Mouse (Mus musculus): Measurements from ENCODE around the gene Pmp22.

Gene Pmp22

GRCm38 (mm10) chr11:63127513-63127912, 1.3 kb upstream of the Pmp22 start:
- no peak for DNase-seq (ENCODE audit: low spot score in 2 of 2)

- no peak for DNase-seq (ENCODE audit: low spot score in 2 of 2)
Observed at GRCm38 (mm10) chr11:63129375-63129774, 593 bp downstream of the Pmp22 start.

GRCm38 (mm10) chr11:63129840-63130239, 1.1 kb downstream of the Pmp22 start:
- no peak for DNase-seq (ENCODE audit: low spot score in 2 of 2)

GRCm38 (mm10) chr11:63130497-63130896, 1.7 kb downstream of the Pmp22 start:
- DNase-seq (ENCODE audit: low spot score in 2 of 2) = no peak

- DNase-seq (ENCODE audit: low spot score in 2 of 2) = no peak
Observed at GRCm38 (mm10) chr11:63131001-63131692, 2.4 kb downstream of the Pmp22 start.

GRCm38 (mm10) chr11:63131693-63132040, 2.9 kb downstream of the Pmp22 start:
- DNase-seq (ENCODE audit: low spot score in 2 of 2) = no peak

GRCm38 (mm10) chr11:63132151-63132500, 3.3 kb downstream of the Pmp22 start:
- DNase-seq (ENCODE audit: low spot score in 2 of 2) = no peak

- DNase-seq (ENCODE audit: low spot score in 2 of 2) = peak in 1 of 2 experiments; percentile 60
Observed at GRCm38 (mm10) chr11:63132501-63133435, 4.0 kb downstream of the Pmp22 start.

GRCm38 (mm10) chr11:63134021-63134420, 5.2 kb downstream of the Pmp22 start:
- DNase-seq (ENCODE audit: low spot score in 2 of 2) = no peak

GRCm38 (mm10) chr11:63134742-63135482, 6.1 kb downstream of the Pmp22 start:
- DNase-seq (ENCODE audit: low spot score in 2 of 2) = no peak

GRCm38 (mm10) chr11:63135622-63136021, 6.8 kb downstream of the Pmp22 start:
- peak; percentile 82 to 97 for DNase-seq (ENCODE audit: low spot score in 2 of 2)

GRCm38 (mm10) chr11:63136205-63136604, 7.4 kb downstream of the Pmp22 start:
- DNase-seq (ENCODE audit: low spot score in 2 of 2) = no peak

- no peak for DNase-seq (ENCODE audit: low spot score in 2 of 2)
Observed at GRCm38 (mm10) chr11:63136836-63137416, 8.1 kb downstream of the Pmp22 start.

GRCm38 (mm10) chr11:63138739-63139138, 10.0 kb downstream of the Pmp22 start:
- DNase-seq (ENCODE audit: low spot score in 2 of 2) = no peak

GRCm38 (mm10) chr11:63142311-63142710, 13.5 kb downstream of the Pmp22 start:
- DNase-seq (ENCODE audit: low spot score in 2 of 2) = no peak

GRCm38 (mm10) chr11:63142816-63143215, 14.0 kb downstream of the Pmp22 start:
- DNase-seq (ENCODE audit: low spot score in 2 of 2) = no peak

GRCm38 (mm10) chr11:63143486-63143885, 14.7 kb downstream of the Pmp22 start:
- DNase-seq (ENCODE audit: low spot score in 2 of 2) = no peak

GRCm38 (mm10) chr11:63146601-63147000, 17.8 kb downstream of the Pmp22 start:
- no peak for DNase-seq (ENCODE audit: low spot score in 2 of 2)

GRCm38 (mm10) chr11:63148276-63148675, 19.5 kb downstream of the Pmp22 start:
- no peak for DNase-seq (ENCODE audit: low spot score in 2 of 2)

- DNase-seq (ENCODE audit: low spot score in 2 of 2) = no peak
Observed at GRCm38 (mm10) chr11:63151857-63152256, 23.1 kb downstream of the Pmp22 start.

GRCm38 (mm10) chr11:63157117-63157516, 28.3 kb downstream of the Pmp22 start:
- no peak for DNase-seq (ENCODE audit: low spot score in 2 of 2)

GRCm38 (mm10) chr11:63160926-63161325, 32.1 kb downstream of the Pmp22 start:
- no peak for DNase-seq (ENCODE audit: low spot score in 2 of 2)
